Mouse (Mus musculus): ENCODE measurements around the gene Pak2. TPM values are rescaled to one million over a fixed set of nuclear protein-coding genes. Genes with fewer than 3 reads are reported as not detected.

Gene Pak2
- total and polyA plus RNA-seq, 2 experiments from 2014 or later, result 29.4 to 41.1 TPM

- 0 out of 2 replicates have a peak, but pooled peaks cover under 1% of the 10 kb centered on the region for H3K4me1 ChIP-seq (ENCODE audit: insufficient read depth)
- 91% methylated on average over 5 of the region's 5 CpGs for WGBS
- DNase-seq, result no peak
- no peak overlapping the region for H3K4me3 ChIP-seq (ENCODE audit: low read depth, low read length)
- peaks cover 19% of the 10 kb centered on the region for H3K36me3 ChIP-seq (ENCODE audit: insufficient read depth)
- H3K9me3 ChIP-seq (ENCODE audit: low read length), result no peaks in the 10 kb centered on the region
- no peak for TF ChIP-seq CTCF (IDR thresholded peaks at IDR 0.05; ENCODE audit: low read depth)
- no peaks in the 10 kb centered on the region for H3K27me3 ChIP-seq (ENCODE audit: insufficient read depth, low read length)
- ATAC-seq, result no peak
- H3K27ac ChIP-seq (ENCODE audit: low read depth, low read length), result no peak overlapping the region
- no peak overlapping the region for H3K9ac ChIP-seq
- H3K4me2 ChIP-seq (ENCODE audit: low read depth), result no peak overlapping the region
Observed at GRCm38 (mm10) chr16:31996371-31996770, 82.8 kb downstream of the Pak2 start.

GRCm38 (mm10) chr16:31993946-31994345 is 85.2 kb downstream of the Pak2 start:
- no peak overlapping the region for H3K27ac ChIP-seq (ENCODE audit: low read depth, low read length)
- no peaks in the 10 kb centered on the region for H3K4me1 ChIP-seq (ENCODE audit: insufficient read depth)
- H3K4me3 ChIP-seq (ENCODE audit: low read depth, low read length), result no peak overlapping the region
- H3K27me3 ChIP-seq (ENCODE audit: insufficient read depth, low read length), result no peaks in the 10 kb centered on the region
- no peak overlapping the region for H3K4me2 ChIP-seq (ENCODE audit: low read depth)
- no peak overlapping the region for H3K9ac ChIP-seq
- no peaks in the 10 kb centered on the region for H3K9me3 ChIP-seq (ENCODE audit: low read length)
- no peak for ATAC-seq
- TF ChIP-seq CTCF (IDR thresholded peaks at IDR 0.05; ENCODE audit: low read depth), result no peak
- no peak for DNase-seq
- H3K36me3 ChIP-seq (ENCODE audit: insufficient read depth), result peaks cover 31% of the 10 kb centered on the region

- ATAC-seq (no peak), DNase-seq (no peak)
- no peaks in the 10 kb centered on the region for H3K4me1 ChIP-seq (ENCODE audit: insufficient read depth)
- H3K4me2 ChIP-seq (ENCODE audit: low read depth), result no peak overlapping the region
- H3K9me3 ChIP-seq (ENCODE audit: low read length), result no peaks in the 10 kb centered on the region
- no peak for TF ChIP-seq CTCF (IDR thresholded peaks at IDR 0.05; ENCODE audit: low read depth)
- no peaks in the 10 kb centered on the region for H3K27me3 ChIP-seq (ENCODE audit: insufficient read depth, low read length)
- peaks cover 31% of the 10 kb centered on the region for H3K36me3 ChIP-seq (ENCODE audit: insufficient read depth)
- no peak overlapping the region for H3K4me3 ChIP-seq (ENCODE audit: low read depth, low read length)
- no peak overlapping the region for H3K9ac ChIP-seq
- 95% methylated on average over 4 of the region's 4 CpGs for WGBS
- H3K27ac ChIP-seq (ENCODE audit: low read depth, low read length), result no peak overlapping the region
Observed at GRCm38 (mm10) chr16:31993195-31993594, 85.9 kb downstream of the Pak2 start.

- TF ChIP-seq CTCF (IDR thresholded peaks at IDR 0.05; ENCODE audit: low read depth), result no peak
- peaks cover 39% of the 10 kb centered on the region for H3K36me3 ChIP-seq (ENCODE audit: insufficient read depth)
- no peak overlapping the region for H3K27ac ChIP-seq (ENCODE audit: low read depth, low read length)
- H3K27me3 ChIP-seq (ENCODE audit: insufficient read depth, low read length), result no peaks in the 10 kb centered on the region
- no peaks in the 10 kb centered on the region for H3K9me3 ChIP-seq (ENCODE audit: low read length)
- H3K4me1 ChIP-seq (ENCODE audit: insufficient read depth), result no peaks in the 10 kb centered on the region
- H3K4me3 ChIP-seq (ENCODE audit: low read depth, low read length), result no peak overlapping the region
- H3K4me2 ChIP-seq (ENCODE audit: low read depth), result no peak overlapping the region
- H3K9ac ChIP-seq, result no peak overlapping the region
- 71% methylated on average over 1 of the region's 1 CpGs for WGBS
- no peak for ATAC-seq
- DNase-seq, result no peak
Observed at GRCm38 (mm10) chr16:31992039-31992438, 87.1 kb downstream of the Pak2 start.

GRCm38 (mm10) chr16:31980946-31981345 is 98.2 kb downstream of the Pak2 start:
- Histone ChIP-seq H3K4me2 (ENCODE audit: low read depth) (no peak overlapping the region), H3K4me1 (ENCODE audit: insufficient read depth) (no peaks in the 10 kb centered on the region), H3K27me3 (ENCODE audit: insufficient read depth, low read length) (no peaks in the 10 kb centered on the region), H3K4me3 (ENCODE audit: low read depth, low read length) (no peak overlapping the region), H3K9me3 (ENCODE audit: low read length) (no peaks in the 10 kb centered on the region), H3K36me3 (ENCODE audit: insufficient read depth) (peaks cover 20% of the 10 kb centered on the region), H3K9ac (no peak overlapping the region), H3K27ac (ENCODE audit: low read depth, low read length) (no peak overlapping the region)
- ATAC-seq, result no peak
- no peak for TF ChIP-seq CTCF (IDR thresholded peaks at IDR 0.05; ENCODE audit: low read depth)
- DNase-seq, result no peak
- 75% methylated on average over 5 of the region's 5 CpGs for WGBS

GRCm38 (mm10) chr16:31979501-31979900 is 99.6 kb downstream of the Pak2 start:
- H3K27ac ChIP-seq (ENCODE audit: low read depth, low read length), result no peak overlapping the region
- TF ChIP-seq CTCF (IDR thresholded peaks at IDR 0.05; ENCODE audit: low read depth), result no peak
- H3K4me3 ChIP-seq (ENCODE audit: low read depth, low read length), result no peak overlapping the region
- 99% methylated on average over 3 of the region's 3 CpGs for WGBS
- H3K9me3 ChIP-seq (ENCODE audit: low read length), result no peaks in the 10 kb centered on the region
- H3K9ac ChIP-seq, result no peak overlapping the region
- no peaks in the 10 kb centered on the region for H3K27me3 ChIP-seq (ENCODE audit: insufficient read depth, low read length)
- H3K4me1 ChIP-seq (ENCODE audit: insufficient read depth), result no peaks in the 10 kb centered on the region
- no peak overlapping the region for H3K4me2 ChIP-seq (ENCODE audit: low read depth)
- peaks cover 23% of the 10 kb centered on the region for H3K36me3 ChIP-seq (ENCODE audit: insufficient read depth)
- no peak for DNase-seq
- no peak for ATAC-seq

- Histone ChIP-seq H3K36me3 (ENCODE audit: insufficient read depth) (peaks cover 48% of the 10 kb centered on the region), H3K4me3 (ENCODE audit: low read depth, low read length) (no peak overlapping the region), H3K4me2 (ENCODE audit: low read depth) (no peak overlapping the region), H3K27ac (ENCODE audit: low read depth, low read length) (no peak overlapping the region), H3K9ac (no peak overlapping the region), H3K27me3 (ENCODE audit: insufficient read depth, low read length) (no peaks in the 10 kb centered on the region), H3K4me1 (ENCODE audit: insufficient read depth) (no peaks in the 10 kb centered on the region), H3K9me3 (ENCODE audit: low read length) (no peaks in the 10 kb centered on the region)
- WGBS, result 90% methylated on average over 4 of the region's 4 CpGs
- no peak for TF ChIP-seq CTCF (IDR thresholded peaks at IDR 0.05; ENCODE audit: low read depth)
- ATAC-seq (no peak), DNase-seq (no peak)
Observed at GRCm38 (mm10) chr16:31975258-31975657, 103.9 kb downstream of the Pak2 start.

Small RNAs within 50 kb of the gene (microRNA-seq; reads per million reads assigned to microRNA genes)
- 0 reads per million in 2 experiments for gene Gm26269

Other genes with a start within 250 kb of the Pak2 start
- 0.54 and 0.67 TPM in 2 replicates for gene Meltf, start 200.5 kb downstream of the Pak2 start, total RNA-seq (2014; rRNA removed)
- 0.23 and 0.36 TPM in 2 replicates for gene Meltf, start 200.5 kb downstream of the Pak2 start, polyA plus RNA-seq (2015; fragmentation: Nextera tagmentation; extraction: Ambion mirVana)
- gene Pigz, start 145.5 kb downstream of the Pak2 start, total RNA-seq (2014; rRNA removed), result 1.4 and 4.1 TPM in 2 replicates
- 2.9 TPM in 2 replicates for gene Pigz, start 145.5 kb downstream of the Pak2 start, polyA plus RNA-seq (2015; fragmentation: Nextera tagmentation; extraction: Ambion mirVana)
- 81.0 and 95.7 TPM in 2 replicates for gene 0610012G03Rik, start 130.8 kb downstream of the Pak2 start, total RNA-seq (2014; rRNA removed)
- gene 0610012G03Rik, start 130.8 kb downstream of the Pak2 start, polyA plus RNA-seq (2015; fragmentation: Nextera tagmentation; extraction: Ambion mirVana), result 151 and 177 TPM in 2 replicates
- 29.9 and 39.3 TPM in 2 replicates for gene Ncbp2, start 130.8 kb downstream of the Pak2 start, total RNA-seq (2014; rRNA removed)
- 66.3 and 67.1 TPM in 2 replicates for gene Ncbp2, start 130.8 kb downstream of the Pak2 start, polyA plus RNA-seq (2015; fragmentation: Nextera tagmentation; extraction: Ambion mirVana)
- 27.2 and 29.5 TPM in 2 replicates for gene Senp5, start 76.1 kb downstream of the Pak2 start, total RNA-seq (2014; rRNA removed)
- gene Senp5, start 76.1 kb downstream of the Pak2 start, polyA plus RNA-seq (2015; fragmentation: Nextera tagmentation; extraction: Ambion mirVana), result 6.9 and 11.0 TPM in 2 replicates
- gene Pigx, start 20.4 kb upstream of the Pak2 start, total RNA-seq (2014; rRNA removed), result 71.7 and 102 TPM in 2 replicates
- 113 and 133 TPM in 2 replicates for gene Pigx, start 20.4 kb upstream of the Pak2 start, polyA plus RNA-seq (2015; fragmentation: Nextera tagmentation; extraction: Ambion mirVana)
- gene Cep19, start 20.5 kb upstream of the Pak2 start, total RNA-seq (2014; rRNA removed), result 43.6 and 51.5 TPM in 2 replicates
- 61.0 and 64.8 TPM in 2 replicates for gene Cep19, start 20.5 kb upstream of the Pak2 start, polyA plus RNA-seq (2015; fragmentation: Nextera tagmentation; extraction: Ambion mirVana)
- gene Nrros, start 86.3 kb upstream of the Pak2 start, total RNA-seq (2014; rRNA removed), result 10.2 and 12.5 TPM in 2 replicates
- gene Nrros, start 86.3 kb upstream of the Pak2 start, polyA plus RNA-seq (2015; fragmentation: Nextera tagmentation; extraction: Ambion mirVana), result 6.4 and 7.6 TPM in 2 replicates
- gene Bex6, start 100.5 kb upstream of the Pak2 start, total RNA-seq (2014; rRNA removed), result not detected in 2 replicates
- not detected in 2 replicates for gene Bex6, start 100.5 kb upstream of the Pak2 start, polyA plus RNA-seq (2015; fragmentation: Nextera tagmentation; extraction: Ambion mirVana)
- gene Fbxo45, start 167.8 kb upstream of the Pak2 start, total RNA-seq (2014; rRNA removed), result 45.2 and 51.0 TPM in 2 replicates
- 13.5 and 16.7 TPM in 2 replicates for gene Fbxo45, start 167.8 kb upstream of the Pak2 start, polyA plus RNA-seq (2015; fragmentation: Nextera tagmentation; extraction: Ambion mirVana)
- gene Wdr53, start 167.9 kb upstream of the Pak2 start, total RNA-seq (2014; rRNA removed), result 18.0 and 21.2 TPM in 2 replicates
- 11.5 and 12.8 TPM in 2 replicates for gene Wdr53, start 167.9 kb upstream of the Pak2 start, polyA plus RNA-seq (2015; fragmentation: Nextera tagmentation; extraction: Ambion mirVana)
- gene Smco1, start 192.1 kb upstream of the Pak2 start, total RNA-seq (2014; rRNA removed), result not detected in 2 replicates
- gene Smco1, start 192.1 kb upstream of the Pak2 start, polyA plus RNA-seq (2015; fragmentation: Nextera tagmentation; extraction: Ambion mirVana), result not detected in 2 replicates
- gene Rnf168, start 198.1 kb upstream of the Pak2 start, total RNA-seq (2014; rRNA removed), result 38.6 and 39.1 TPM in 2 replicates
- 18.6 and 26.1 TPM in 2 replicates for gene Rnf168, start 198.1 kb upstream of the Pak2 start, polyA plus RNA-seq (2015; fragmentation: Nextera tagmentation; extraction: Ambion mirVana)

All from forebrain, postnatal 0 days (tissue).